Mouse (Mus musculus) spleen, adult 2 months (tissue): ENCODE data around the gene Clec2e. TPM values are rescaled to one million over a fixed set of nuclear protein-coding genes. Genes with fewer than 3 reads are reported as not detected.

ENCODE experiments used
- DNase-seq, 2 experiments: peaks; one replicate each; pipeline versions ENCODE4 v3.0.0 to v3.0.0-alpha.2; 2012 to 2021; ENCODE audit warnings: low spot score in 2 of 2, low read depth in 1 of 2
- H3K27ac ChIP-seq: fragments of 200-500 bp; 2 replicates; pipeline ENCODE4 v1.5.1; 2012; ENCODE audit warnings: low read length, inconsistent platforms; ENCODE audit not compliant: insufficient read depth
- H3K27me3 ChIP-seq: fragments of 200-500 bp; 2 replicates; pipeline ENCODE4 v1.6.1; 2012; ENCODE audit warnings: mild to moderate bottlenecking, moderate library complexity, low read length, inconsistent platforms; ENCODE audit not compliant: control insufficient read depth, insufficient read depth
- H3K36me3 ChIP-seq: fragments of 200-500 bp; 2 replicates; pipeline ENCODE4 v1.6.1; 2012; ENCODE audit warnings: mild to moderate bottlenecking, low read length, inconsistent platforms; ENCODE audit not compliant: control insufficient read depth, insufficient read depth
- H3K4me1 ChIP-seq: fragments of 200-500 bp; 2 replicates; pipeline ENCODE4 v1.6.1; 2011; ENCODE audit warnings: inconsistent platforms; ENCODE audit not compliant: control insufficient read depth, insufficient read depth, insufficient read length
- H3K4me3 ChIP-seq: fragments of 200-500 bp; 2 replicates; pipeline ENCODE4 v1.5.1; 2011; ENCODE audit warnings: mild to moderate bottlenecking, inconsistent platforms; ENCODE audit not compliant: insufficient read depth, insufficient read length; ENCODE audit errors: extremely low read depth
- CTCF ChIP-seq: fragments of 200-500 bp; IDR thresholded peaks from 2 replicates; pipeline ENCODE4 v1.5.1; 2011; ENCODE audit warnings: mild to moderate bottlenecking, inconsistent platforms; ENCODE audit not compliant: insufficient read depth, insufficient read length, insufficient replicate concordance; ENCODE audit errors: extremely low read depth
- POLR2A ChIP-seq: fragments of 200-500 bp; IDR thresholded peaks from 2 replicates; pipeline ENCODE4 v1.6.1; 2011; ENCODE audit warnings: low read depth, low read length, inconsistent platforms
- WGBS: fragments of 180-500 bp; shearing (Covaris S2); methylation state at CpG from one replicate; pipeline ENCODE4 v1.1.7; 2018; 5-methylcytosine and 5-hydroxymethylcytosine counted together
- polyA plus RNA-seq: library from polyadenylated mRNA; depleted of rRNA; stranded (reverse); fragments of >200 nt; gene quantifications from 2 replicates; pipeline ENCODE4 v1.2.3, GENCODE M21; 2012

The Clec2e gene
- polyA plus RNA-seq, 1 experiment = not detected

GRCm38 (mm10) chr6:129056237-129056636 is 44.5 kb downstream of the Clec2e start:
- no peak for DNase-seq
- H3K4me1 ChIP-seq = no peaks in the 10 kb centered on the region; the same call in 1 of the 2 replicates
- no peaks in the 10 kb centered on the region for H3K36me3 ChIP-seq
- TF ChIP-seq CTCF = no peak
- H3K27me3 ChIP-seq = no peaks in the 10 kb centered on the region
- 90% methylated on average over 3 of the region's 3 CpGs for WGBS
- no peak overlapping the region for H3K27ac ChIP-seq
- no peak overlapping the region for H3K4me3 ChIP-seq

- 84% methylated on average over 5 of the region's 5 CpGs for WGBS
Measured at GRCm38 (mm10) chr6:129051731-129052130, 49.0 kb downstream of the Clec2e start.

GRCm38 (mm10) chr6:129051086-129051485 is 49.6 kb downstream of the Clec2e start:
- no peak overlapping the region for H3K27ac ChIP-seq
- H3K27me3 ChIP-seq = no peaks in the 10 kb centered on the region
- WGBS = 81% methylated on average over 3 of the region's 3 CpGs
- no peak overlapping the region for H3K4me3 ChIP-seq
- no peak for TF ChIP-seq CTCF
- H3K36me3 ChIP-seq = no peaks in the 10 kb centered on the region
- H3K4me1 ChIP-seq = peaks cover 2% of the 10 kb centered on the region; the same call in 1 of the 2 replicates
- DNase-seq = no peak

More at GRCm38 (mm10) chr6:129051731-129052130, 49.0 kb downstream of the Clec2e start:
- H3K36me3 ChIP-seq = no peaks in the 10 kb centered on the region
- H3K27ac ChIP-seq = no peak overlapping the region
- peaks cover 2% of the 10 kb centered on the region; the same call in 1 of the 2 replicates for H3K4me1 ChIP-seq
- no peak overlapping the region for H3K4me3 ChIP-seq
- no peaks in the 10 kb centered on the region for H3K27me3 ChIP-seq
- no peak for DNase-seq
- TF ChIP-seq POLR2A (no peak), CTCF (no peak)

GRCm38 (mm10) chr6:129049596-129050251 is 51.0 kb downstream of the Clec2e start:
- DNase-seq = no peak

GRCm38 (mm10) chr6:129048857-129049473 is 51.7 kb downstream of the Clec2e start:
- no peaks in the 10 kb centered on the region for H3K36me3 ChIP-seq
- H3K27ac ChIP-seq = peak overlapping the region; percentile 60
- TF ChIP-seq POLR2A (no peak), CTCF (no peak)
- H3K4me3 ChIP-seq = peak overlapping the region; percentile 59; the same call in 1 of the 2 replicates
- DNase-seq = peak; percentile 45 to 79
- 2% methylated on average over 13 of the region's 13 CpGs for WGBS
- peaks cover 4% of the 10 kb centered on the region; the same call in 1 of the 2 replicates for H3K4me1 ChIP-seq
- H3K27me3 ChIP-seq = no peaks in the 10 kb centered on the region

More at GRCm38 (mm10) chr6:129049596-129050251, 51.0 kb downstream of the Clec2e start:
- Histone ChIP-seq H3K4me3 (peak overlapping the region; percentile 9; the same call in 1 of the 2 replicates), H3K27me3 (no peaks in the 10 kb centered on the region), H3K27ac (peak overlapping the region; percentile 68; the same call in 1 of the 2 replicates), H3K36me3 (no peaks in the 10 kb centered on the region), H3K4me1 (peaks cover 2% of the 10 kb centered on the region; the same call in 1 of the 2 replicates)
- 15% methylated on average over 8 of the region's 8 CpGs for WGBS
- TF ChIP-seq POLR2A = no peak
- no peak for TF ChIP-seq CTCF

GRCm38 (mm10) chr6:129048381-129048780 is 52.3 kb downstream of the Clec2e start:
- Histone ChIP-seq H3K27me3 (no peaks in the 10 kb centered on the region), H3K4me3 (no peak overlapping the region), H3K27ac (no peak overlapping the region; the same call in 1 of the 2 replicates), H3K36me3 (no peaks in the 10 kb centered on the region), H3K4me1 (peaks cover 8% of the 10 kb centered on the region; the same call in 1 of the 2 replicates)
- DNase-seq = no peak
- 54% methylated on average over 4 of the region's 4 CpGs for WGBS
- TF ChIP-seq CTCF (no peak), POLR2A (no peak)
